In genomic region chr17:84576621-84577293, GRCm38 (mm10) we compare ENCODE assay signal across 22 mouse cellular contexts. TPM values are rescaled to one million over a fixed set of nuclear protein-coding genes. Genes with fewer than 3 reads are reported as not detected.
A peak's percentile ranks its signal among the peaks of the same experiment; 100 is the strongest.
DNase-seq lines count a peak whose midpoint lies in the region; ATAC-seq and TF ChIP-seq lines count a peak whose summit lies in the region.
"Had no signal": no experiment of that assay in that cellular context is flagged by ENCODE, and none has a peak within 500 bp of the region (broad histone marks: within the 10 kb centered on the region; RNA-seq: fewer than 3 reads in every experiment).

No protein-coding gene starts in this region.

- no peak overlapping the region for H3K4me2 ChIP-seq in forebrain, embryonic 13.5 days
- H3K4me2 ChIP-seq in kidney, embryonic 15.5 days = no peak overlapping the region
- H3K4me2 ChIP-seq: forebrain, embryonic 15.5 days; heart, embryonic 12.5 days; hindbrain, embryonic 12.5 days had no signal

- H3K9ac ChIP-seq in forebrain, embryonic 13.5 days = no peak overlapping the region
- H3K9ac ChIP-seq in kidney, embryonic 15.5 days = no peak overlapping the region
- H3K9ac ChIP-seq: forebrain, embryonic 15.5 days; heart, embryonic 12.5 days; hindbrain, embryonic 12.5 days had no signal

- H3K79me2 ChIP-seq in C2C12 (ENCODE audit: control insufficient read depth, insufficient read depth) = peaks cover 10% of the 10 kb centered on the region

- H3K4me3 ChIP-seq in forebrain, embryonic 10.5 days = no peak overlapping the region
- no peak overlapping the region for H3K4me3 ChIP-seq in forebrain, embryonic 13.5 days
- no peak overlapping the region for H3K4me3 ChIP-seq in kidney, embryonic 15.5 days (replicated peaks)
- no peak overlapping the region for H3K4me3 ChIP-seq in C2C12 (ENCODE audit: insufficient read depth, poor library complexity, severe bottlenecking)
- H3K4me3 ChIP-seq: embryonic facial prominence, embryonic 10.5 days; forebrain, embryonic 15.5 days; heart, adult 2 months; heart, embryonic 12.5 days; hindbrain, embryonic 12.5 days had no signal

- H3K36me3 ChIP-seq in forebrain, embryonic 10.5 days (replicated peaks) = 0 out of 2 replicates have a peak, but pooled peaks cover 3% of the 10 kb centered on the region
- H3K36me3 ChIP-seq in forebrain, embryonic 13.5 days (ENCODE audit: poor library complexity, severe bottlenecking) = no peaks in the 10 kb centered on the region
- H3K36me3 ChIP-seq in kidney, embryonic 15.5 days = peaks cover 24% of the 10 kb centered on the region
- H3K36me3 ChIP-seq in C2C12 (ENCODE audit: control insufficient read depth, insufficient read depth) = peaks cover 13% of the 10 kb centered on the region
- H3K36me3 ChIP-seq: forebrain, embryonic 15.5 days; heart, embryonic 12.5 days; hindbrain, embryonic 12.5 days had no signal

- no peaks in the 10 kb centered on the region for H3K79me3 ChIP-seq in C2C12 (ENCODE audit: low read depth)

- no peaks in the 10 kb centered on the region for H3K9me3 ChIP-seq in forebrain, embryonic 10.5 days
- no peaks in the 10 kb centered on the region for H3K9me3 ChIP-seq in forebrain, embryonic 13.5 days (replicated peaks)
- H3K9me3 ChIP-seq in kidney, embryonic 15.5 days (replicated peaks) = no peaks in the 10 kb centered on the region
- H3K9me3 ChIP-seq: embryonic facial prominence, embryonic 10.5 days; forebrain, embryonic 15.5 days; heart, embryonic 12.5 days; hindbrain, embryonic 12.5 days had no signal

- H3K4me1 ChIP-seq in forebrain, embryonic 10.5 days = peaks cover 13% of the 10 kb centered on the region
- H3K4me1 ChIP-seq in forebrain, embryonic 13.5 days = no peaks in the 10 kb centered on the region
- H3K4me1 ChIP-seq in kidney, embryonic 15.5 days = peaks cover 50% of the 10 kb centered on the region
- H3K4me1 ChIP-seq: forebrain, embryonic 15.5 days; heart, embryonic 12.5 days had no signal

- 84% methylated on average over 16 of the region's 16 CpGs for WGBS in forebrain, embryonic 10.5 days
- WGBS in forebrain, embryonic 13.5 days = 88% methylated on average over 16 of the region's 16 CpGs
- 43% methylated on average over 16 of the region's 16 CpGs for WGBS in kidney, embryonic 15.5 days

- H3K27me3 ChIP-seq in forebrain, embryonic 10.5 days (ENCODE audit: poor library complexity, severe bottlenecking) = no peaks in the 10 kb centered on the region
- no peaks in the 10 kb centered on the region for H3K27me3 ChIP-seq in forebrain, embryonic 13.5 days
- H3K27me3 ChIP-seq in kidney, embryonic 15.5 days = no peaks in the 10 kb centered on the region
- no peaks in the 10 kb centered on the region for H3K27me3 ChIP-seq in C2C12 (ENCODE audit: control insufficient read depth, insufficient read depth, insufficient read length)
- H3K27me3 ChIP-seq: forebrain, embryonic 15.5 days; heart, embryonic 12.5 days; hindbrain, embryonic 12.5 days had no signal

- ATAC-seq in forebrain, embryonic 13.5 days = no peak
- peak; percentile 37; the same call in 1 of the 2 replicates for ATAC-seq in kidney, embryonic 15.5 days (replicated peaks; ENCODE audit: low FRiP score)
- peak; percentile 52 for ATAC-seq in megakaryocyte progenitor cell, adult 5-6 weeks (replicated peaks; ENCODE audit: poor library complexity)
- ATAC-seq: forebrain, embryonic 15.5 days; hindbrain, embryonic 16.5 days; inflammation-experienced regulatory T-cells, adult 6 months had no signal

- TF ChIP-seq CTCF in C2C12 (IDR thresholded peaks at IDR 0.05; ENCODE audit: control insufficient read depth, insufficient read depth, insufficient read length) = no peak

- no peak overlapping the region for H3ac ChIP-seq in C2C12 (ENCODE audit: control insufficient read depth, insufficient read length, low read depth)

- peak; percentile 13 for DNase-seq in forebrain, embryonic 10.5 days (ENCODE audit: extremely low spot score, low spot score)
- no peak for DNase-seq in kidney, adult 11 months
- DNase-seq in layer of hippocampus, adult 18-20 months (ENCODE audit: low spot score in 2 of 2) = no peak
- DNase-seq: adrenal gland, adult 8-10 months; adrenal gland, postnatal 36 days; B cell, adult 2 months; cerebellum, adult 2 months; cerebellum, postnatal 10 days; gastrocnemius, postnatal 14 days; heart, adult 2 months; heart, postnatal 36 days had no signal

- H3K27ac ChIP-seq in forebrain, embryonic 10.5 days = no peak overlapping the region
- no peak overlapping the region for H3K27ac ChIP-seq in forebrain, embryonic 13.5 days
- H3K27ac ChIP-seq in kidney, embryonic 15.5 days = peak overlapping the region; percentile 62
- H3K27ac ChIP-seq: embryonic facial prominence, embryonic 10.5 days; forebrain, embryonic 15.5 days; heart, adult 2 months; hindbrain, embryonic 12.5 days had no signal

TF ChIP-seq in C2C12, 6 proteins besides CTCF, POLR2A, EP300 and RAD21:
- TF ChIP-seq USF1 (IDR thresholded peaks at IDR 0.05; ENCODE audit: low read depth) (peak; percentile 96), CEBPB (IDR thresholded peaks at IDR 0.05; ENCODE audit: low read depth) (peak; percentile 75), MAX (IDR thresholded peaks at IDR 0.05) (no peak), MYOG (IDR thresholded peaks at IDR 0.05; ENCODE audit: control insufficient read depth, extremely low read depth, insufficient read length) (no peak), FOSL1 (IDR thresholded peaks at IDR 0.05; ENCODE audit: insufficient read depth, low read length, poor library complexity, severe bottlenecking) (no peak), MYOD1 (IDR thresholded peaks at IDR 0.05; ENCODE audit: control insufficient read depth, insufficient read length, low read depth) (peak; percentile 54)
TF ChIP-seq in C2C12: peak in this region for 3.

RNA-seq across cellular contexts. Expression of gene Dync2li1, which starts 49.5 kb away (rescaled TPM):
- polyA plus RNA-seq in forebrain, embryonic 10.5 days (2016; fragmentation: Nextera tagmentation; extraction: Ambion mirVana) = 35.5 and 36.0 TPM in 2 replicates
- 30.6 and 35.9 TPM in 2 replicates for polyA plus RNA-seq in forebrain, embryonic 13.5 days (2015; fragmentation: Nextera tagmentation; extraction: Ambion mirVana)
- 51.0 and 52.8 TPM in 2 replicates for polyA plus RNA-seq in kidney, embryonic 15.5 days (2015; fragmentation: Nextera tagmentation; extraction: Ambion mirVana)
- 4.0 TPM for polyA plus RNA-seq in C2C12 (2012; fragmentation: generic; extraction: Trizol)
- 4.9 and 6.3 TPM in 2 replicates for total RNA-seq in megakaryocyte progenitor cell, adult 5-6 weeks (2015)
- total RNA-seq in megakaryocyte progenitor cell, adult 5-6 weeks (2017) = 3.5 and 5.9 TPM in 2 replicates
- 10 to 100 TPM; 22.0 to 22.8 TPM for total RNA-seq in layer of hippocampus, adult 18-20 months (2021)
- total RNA-seq: MEL had no signal
